Mouse (Mus musculus): ENCODE data around the gene Pdcl3.

DNA sequence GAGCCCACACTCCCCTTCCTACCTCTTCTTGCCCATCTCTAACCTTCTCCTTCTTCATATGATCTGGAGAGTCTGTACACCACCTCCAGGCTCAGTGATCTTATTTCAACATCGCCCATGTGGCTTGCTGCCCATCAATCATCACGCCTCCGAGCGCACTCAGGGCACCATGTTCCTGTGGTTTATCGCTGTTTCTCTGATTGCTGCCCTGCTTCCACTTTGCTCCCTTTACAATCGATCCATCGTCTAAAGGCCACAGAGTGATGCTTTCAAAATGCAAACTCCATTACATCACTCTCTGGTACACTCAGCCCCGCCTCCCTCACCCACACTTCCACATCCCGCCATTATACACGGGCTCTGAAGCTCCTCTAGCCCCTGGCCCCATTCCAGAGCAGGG lies 30.1 kb downstream of the Pdcl3 start:
- TF ChIP-seq CTCF (IDR thresholded peaks at IDR 0.05; ENCODE audit: insufficient read depth, low read depth, low read length) (no peak), POLR2A (IDR thresholded peaks at IDR 0.05; ENCODE audit: insufficient read depth, low read depth, low read length) (no peak)
